Mouse (Mus musculus) midbrain, embryonic 13.5 days (tissue): ENCODE data around the gene Slc35b3. TPM values are rescaled to one million over a fixed set of nuclear protein-coding genes. Genes with fewer than 3 reads are reported as not detected.
A peak's percentile ranks its signal among the peaks of the same experiment; 100 is the strongest.

Experiments used
- ATAC-seq: fragments of 200-750 bp; cut with Nextera tagmentation; 2 replicates; pipeline ENCODE4 v1.8.0; 2017; ENCODE audit warnings: mild to moderate bottlenecking, moderate TSS enrichment, moderate library complexity
- H3K27ac ChIP-seq: fragments of 300-500 bp; sonication (generic); 2 replicates; pipeline ENCODE4 v1.5.1; 2015; ENCODE audit warnings: inconsistent platforms, mild to moderate bottlenecking, moderate library complexity
- H3K27me3 ChIP-seq: fragments of 300-500 bp; sonication (generic); 2 replicates; pipeline ENCODE4 v1.6.1; 2015; ENCODE audit warnings: mild to moderate bottlenecking, inconsistent platforms
- H3K36me3 ChIP-seq: fragments of 300-500 bp; sonication (generic); 2 replicates; pipeline ENCODE4 v1.6.1; 2015; ENCODE audit warnings: mild to moderate bottlenecking, inconsistent platforms
- H3K4me1 ChIP-seq: fragments of 300-500 bp; sonication (generic); replicated peaks from 2 replicates; pipeline ENCODE4 v1.6.1; 2015; ENCODE audit warnings: inconsistent platforms
- H3K4me2 ChIP-seq: fragments of 300-500 bp; sonication (generic); replicated peaks from 2 replicates; pipeline ENCODE4 v1.6.1; 2015; ENCODE audit warnings: moderate library complexity, mild to moderate bottlenecking, inconsistent platforms
- H3K4me3 ChIP-seq: fragments of 300-500 bp; sonication (generic); replicated peaks from 2 replicates; pipeline ENCODE4 v1.5.1; 2015; ENCODE audit warnings: mild to moderate bottlenecking, inconsistent platforms
- H3K9ac ChIP-seq: fragments of 300-500 bp; sonication (generic); replicated peaks from 2 replicates; pipeline ENCODE4 v1.6.1; 2015; ENCODE audit warnings: mild to moderate bottlenecking, inconsistent platforms
- H3K9me3 ChIP-seq: fragments of 300-500 bp; sonication (generic); 2 replicates; pipeline ENCODE4 v1.6.1; 2016; ENCODE audit warnings: mild to moderate bottlenecking, inconsistent platforms
- WGBS: fragments of 180-500 bp; shearing (Covaris S2); methylation state at CpG from one replicate; pipeline ENCODE4 v1.1.7; 2015; 5-methylcytosine and 5-hydroxymethylcytosine counted together
- polyA plus RNA-seq: library from polyadenylated mRNA; unstranded; fragments of >200 nt; fragmentation: Nextera tagmentation; extraction: Ambion mirVana; gene quantifications from 2 replicates; pipeline ENCODE4 v1.2.1, GENCODE M21; 2015

Slc35b3 gene
- polyA plus RNA-seq, 1 experiment from 2014 or later = 32.1 TPM

- Histone ChIP-seq H3K27ac (no peak overlapping the region), H3K4me3 (no peak overlapping the region), H3K9ac (no peak overlapping the region), H3K4me1 (no peaks in the 10 kb centered on the region), H3K9me3 (no peaks in the 10 kb centered on the region), H3K27me3 (no peaks in the 10 kb centered on the region), H3K36me3 (no peaks in the 10 kb centered on the region), H3K4me2 (no peak overlapping the region)
- ATAC-seq = no peak
- WGBS = 77% methylated on average over 4 of the region's 4 CpGs
Observed at GRCm38 (mm10) chr13:38971047-38971446, 10.4 kb upstream of the Slc35b3 start.

GRCm38 (mm10) chr13:38967518-38967917 is 6.8 kb upstream of the Slc35b3 start:
- Histone ChIP-seq H3K4me3 (no peak overlapping the region), H3K36me3 (no peaks in the 10 kb centered on the region), H3K4me1 (no peaks in the 10 kb centered on the region), H3K4me2 (no peak overlapping the region), H3K9me3 (no peaks in the 10 kb centered on the region), H3K9ac (no peak overlapping the region), H3K27ac (no peak overlapping the region), H3K27me3 (no peaks in the 10 kb centered on the region)
- no peak for ATAC-seq
- WGBS = 93% methylated on average over 1 of the region's 1 CpGs

- H3K27ac ChIP-seq = no peak overlapping the region
- H3K4me3 ChIP-seq = no peak overlapping the region
- H3K36me3 ChIP-seq = no peaks in the 10 kb centered on the region
- H3K9me3 ChIP-seq = no peaks in the 10 kb centered on the region
- 76% methylated on average over 2 of the region's 2 CpGs for WGBS
- H3K4me1 ChIP-seq = no peaks in the 10 kb centered on the region
- H3K27me3 ChIP-seq = no peaks in the 10 kb centered on the region
- H3K4me2 ChIP-seq = no peak overlapping the region
- no peak overlapping the region for H3K9ac ChIP-seq
- no peak for ATAC-seq
Observed at GRCm38 (mm10) chr13:38966922-38967448, 6.3 kb upstream of the Slc35b3 start.

GRCm38 (mm10) chr13:38962771-38963170 is 2.1 kb upstream of the Slc35b3 start:
- Histone ChIP-seq H3K4me2 (no peak overlapping the region), H3K9me3 (no peaks in the 10 kb centered on the region), H3K36me3 (no peaks in the 10 kb centered on the region), H3K27me3 (no peaks in the 10 kb centered on the region), H3K4me3 (no peak overlapping the region), H3K4me1 (peaks cover 21% of the 10 kb centered on the region), H3K9ac (no peak overlapping the region), H3K27ac (no peak overlapping the region)
- ATAC-seq = no peak
- WGBS = 72% methylated on average over 2 of the region's 2 CpGs

- no peak overlapping the region for H3K4me3 ChIP-seq
- peaks cover 21% of the 10 kb centered on the region for H3K4me1 ChIP-seq
- no peak for ATAC-seq
- peaks cover 25% of the 10 kb centered on the region for H3K36me3 ChIP-seq
- no peaks in the 10 kb centered on the region for H3K9me3 ChIP-seq
- H3K9ac ChIP-seq = peak overlapping the region; percentile 41; the same call in 1 of the 2 replicates
- H3K27ac ChIP-seq = no peak overlapping the region
- no peaks in the 10 kb centered on the region for H3K27me3 ChIP-seq
- 83% methylated on average over 5 of the region's 5 CpGs for WGBS
- no peak overlapping the region for H3K4me2 ChIP-seq
Observed at GRCm38 (mm10) chr13:38958037-38958436, 2.6 kb downstream of the Slc35b3 start.

- no peaks in the 10 kb centered on the region for H3K4me1 ChIP-seq
- H3K4me3 ChIP-seq = no peak overlapping the region
- no peak overlapping the region for H3K27ac ChIP-seq
- WGBS = 94% methylated on average over 3 of the region's 3 CpGs
- ATAC-seq = no peak
- H3K9me3 ChIP-seq = no peaks in the 10 kb centered on the region
- H3K9ac ChIP-seq = no peak overlapping the region
- H3K36me3 ChIP-seq = peaks cover 35% of the 10 kb centered on the region
- H3K27me3 ChIP-seq = no peaks in the 10 kb centered on the region
- H3K4me2 ChIP-seq = no peak overlapping the region
Observed at GRCm38 (mm10) chr13:38946296-38947012, 14.2 kb downstream of the Slc35b3 start.

GRCm38 (mm10) chr13:38945767-38946166 is 14.9 kb downstream of the Slc35b3 start:
- Histone ChIP-seq H3K9ac (no peak overlapping the region), H3K27ac (no peak overlapping the region), H3K27me3 (no peaks in the 10 kb centered on the region), H3K9me3 (no peaks in the 10 kb centered on the region), H3K4me1 (no peaks in the 10 kb centered on the region), H3K4me3 (no peak overlapping the region), H3K4me2 (no peak overlapping the region), H3K36me3 (peaks cover 39% of the 10 kb centered on the region)
- WGBS = 94% methylated on average over 1 of the region's 1 CpGs
- ATAC-seq = no peak

GRCm38 (mm10) chr13:38944951-38945350 is 15.7 kb downstream of the Slc35b3 start:
- H3K27ac ChIP-seq = no peak overlapping the region
- no peaks in the 10 kb centered on the region for H3K9me3 ChIP-seq
- no peak overlapping the region for H3K4me3 ChIP-seq
- no peak for ATAC-seq
- no peaks in the 10 kb centered on the region for H3K27me3 ChIP-seq
- 94% methylated on average over 6 of the region's 6 CpGs for WGBS
- H3K9ac ChIP-seq = no peak overlapping the region
- H3K36me3 ChIP-seq = peaks cover 42% of the 10 kb centered on the region
- no peaks in the 10 kb centered on the region for H3K4me1 ChIP-seq
- no peak overlapping the region for H3K4me2 ChIP-seq

GRCm38 (mm10) chr13:38941786-38942185 is 18.9 kb downstream of the Slc35b3 start:
- no peak overlapping the region for H3K27ac ChIP-seq
- H3K4me2 ChIP-seq = no peak overlapping the region
- ATAC-seq = no peak
- H3K4me3 ChIP-seq = no peak overlapping the region
- H3K9me3 ChIP-seq = no peaks in the 10 kb centered on the region
- H3K9ac ChIP-seq = no peak overlapping the region
- WGBS = 94% methylated on average over 4 of the region's 4 CpGs
- no peaks in the 10 kb centered on the region for H3K4me1 ChIP-seq
- peaks cover 55% of the 10 kb centered on the region for H3K36me3 ChIP-seq
- no peaks in the 10 kb centered on the region for H3K27me3 ChIP-seq

- no peak for ATAC-seq
- Histone ChIP-seq H3K4me2 (no peak overlapping the region), H3K36me3 (peaks cover 56% of the 10 kb centered on the region), H3K27me3 (no peaks in the 10 kb centered on the region), H3K9ac (no peak overlapping the region), H3K9me3 (no peaks in the 10 kb centered on the region), H3K4me1 (no peaks in the 10 kb centered on the region), H3K4me3 (no peak overlapping the region), H3K27ac (no peak overlapping the region)
- 96% methylated on average over 19 of the region's 19 CpGs for WGBS
Observed at GRCm38 (mm10) chr13:38941280-38941679, 19.4 kb downstream of the Slc35b3 start.

GRCm38 (mm10) chr13:38938433-38938832 is 22.2 kb downstream of the Slc35b3 start:
- Histone ChIP-seq H3K9ac (no peak overlapping the region), H3K4me2 (no peak overlapping the region), H3K36me3 (peaks cover 68% of the 10 kb centered on the region), H3K27ac (no peak overlapping the region), H3K4me3 (no peak overlapping the region), H3K4me1 (no peaks in the 10 kb centered on the region), H3K9me3 (no peaks in the 10 kb centered on the region), H3K27me3 (no peaks in the 10 kb centered on the region)
- ATAC-seq = no peak
- WGBS = 97% methylated on average over 2 of the region's 2 CpGs

- 94% methylated on average over 10 of the region's 10 CpGs for WGBS
Observed at GRCm38 (mm10) chr13:38936860-38937471, 23.7 kb downstream of the Slc35b3 start.

More at GRCm38 (mm10) chr13:38936860-38937471, 23.7 kb downstream of the Slc35b3 start:
- Histone ChIP-seq H3K9ac (no peak overlapping the region), H3K36me3 (peaks cover 71% of the 10 kb centered on the region), H3K4me3 (no peak overlapping the region), H3K4me1 (no peaks in the 10 kb centered on the region), H3K27ac (no peak overlapping the region), H3K9me3 (no peaks in the 10 kb centered on the region), H3K27me3 (no peaks in the 10 kb centered on the region), H3K4me2 (no peak overlapping the region)
- ATAC-seq = no peak
